Mouse (Mus musculus) cerebellum, adult 2 months (tissue): ENCODE measurements around the gene Nme1.

ENCODE experiments used
- CTCF ChIP-seq: fragments of 200-500 bp; IDR thresholded peaks from 2 replicates; pipeline ENCODE4 v1.5.1; 2011; ENCODE audit warnings: low read depth, mild to moderate bottlenecking, control low read depth, low read length, moderate library complexity, borderline replicate concordance; ENCODE audit not compliant: insufficient read depth
- POLR2A ChIP-seq: fragments of 200-500 bp; IDR thresholded peaks from 2 replicates; pipeline ENCODE4 v1.6.1; 2011; ENCODE audit warnings: low read length, control low read depth, borderline replicate concordance; ENCODE audit not compliant: insufficient read depth

DNA sequence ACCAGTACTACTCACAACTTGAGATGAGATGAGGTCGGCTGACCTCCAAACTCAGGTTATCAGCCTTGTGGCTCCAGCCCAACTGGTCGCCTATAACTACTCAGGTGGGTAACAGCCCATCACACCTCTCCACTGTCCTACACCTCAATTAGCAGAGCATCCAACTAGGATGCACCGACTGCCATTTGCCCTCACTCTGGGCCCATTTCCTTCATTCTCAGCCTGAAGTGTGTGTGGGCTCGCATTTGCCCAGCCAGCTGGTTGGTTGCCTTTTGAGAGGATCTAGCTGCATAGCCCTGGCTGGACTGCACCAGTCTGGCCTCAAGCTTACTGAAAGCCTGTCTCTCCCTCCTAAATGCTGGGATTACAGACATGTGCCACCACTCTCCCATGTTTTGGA lies 10.6 kb downstream of the Nme1 start:
- no peak for TF ChIP-seq CTCF
- TF ChIP-seq POLR2A: no peak
